Mouse (Mus musculus): ENCODE data around the gene Gm28053.

GRCm38 (mm10) chr6:48674291-48675058 lies 43.9 kb upstream of the Gm28053 start:
- no peak for TF ChIP-seq CTCF (conservative IDR thresholded peaks at IDR 0.05; ENCODE audit: low read length)
- TF ChIP-seq NANOG (IDR thresholded peaks at IDR 0.05; ENCODE audit: borderline replicate concordance, low read length): no peak
- TF ChIP-seq POU5F1 (IDR thresholded peaks at IDR 0.05; ENCODE audit: borderline replicate concordance, low read length): no peak

All from E14TG2a.4 (cell line).